Mouse (Mus musculus): ENCODE measurements around the gene Kynu. TPM values are rescaled to one million over a fixed set of nuclear protein-coding genes. Genes with fewer than 3 reads are reported as not detected.

Gene Kynu
- polyA plus RNA-seq, 1 experiment from 2014 or later, result 0.20 TPM

- 84% methylated on average over 4 of the region's 4 CpGs for WGBS
- Histone ChIP-seq H3K4me2 (ENCODE audit: low read length) (no peak overlapping the region), H3K27me3 (ENCODE audit: control insufficient read depth, insufficient read depth, low read length) (no peaks in the 10 kb centered on the region), H3K4me3 (replicated peaks; ENCODE audit: low read depth, low read length) (no peak overlapping the region), H3K27ac (replicated peaks; ENCODE audit: low read depth, low read length) (no peak overlapping the region), H3K9ac (replicated peaks; ENCODE audit: low read length) (no peak overlapping the region), H3K9me3 (ENCODE audit: control insufficient read depth, low read length) (no peaks in the 10 kb centered on the region), H3K4me1 (ENCODE audit: control insufficient read depth, insufficient read depth, low read length) (no peaks in the 10 kb centered on the region), H3K36me3 (ENCODE audit: control insufficient read depth, insufficient read depth, low read length) (no peaks in the 10 kb centered on the region)
- ATAC-seq (ENCODE audit: low FRiP score, low TSS enrichment) (no peak), DNase-seq (no peak)
These were observed 120.1 kb downstream of the Kynu start for GRCm38 (mm10) chr2:43675277-43675676.

- no peaks in the 10 kb centered on the region for H3K9me3 ChIP-seq (ENCODE audit: control insufficient read depth, low read length)
- no peak overlapping the region for H3K4me3 ChIP-seq (replicated peaks; ENCODE audit: low read depth, low read length)
- H3K9ac ChIP-seq (replicated peaks; ENCODE audit: low read length), result no peak overlapping the region
- DNase-seq, result no peak
- no peak for ATAC-seq (ENCODE audit: low FRiP score, low TSS enrichment)
- 87% methylated on average over 2 of the region's 2 CpGs for WGBS
- H3K4me2 ChIP-seq (ENCODE audit: low read length), result no peak overlapping the region
- no peaks in the 10 kb centered on the region for H3K36me3 ChIP-seq (ENCODE audit: control insufficient read depth, insufficient read depth, low read length)
- H3K27ac ChIP-seq (replicated peaks; ENCODE audit: low read depth, low read length), result no peak overlapping the region
- H3K4me1 ChIP-seq (ENCODE audit: control insufficient read depth, insufficient read depth, low read length), result no peaks in the 10 kb centered on the region
- no peaks in the 10 kb centered on the region for H3K27me3 ChIP-seq (ENCODE audit: control insufficient read depth, insufficient read depth, low read length)
These were observed 135.3 kb downstream of the Kynu start for GRCm38 (mm10) chr2:43690402-43690801.

- 77% methylated on average over 2 of the region's 2 CpGs for WGBS
- DNase-seq, result no peak
- H3K4me1 ChIP-seq (ENCODE audit: control insufficient read depth, insufficient read depth, low read length), result no peaks in the 10 kb centered on the region
- no peaks in the 10 kb centered on the region for H3K36me3 ChIP-seq (ENCODE audit: control insufficient read depth, insufficient read depth, low read length)
- H3K4me2 ChIP-seq (ENCODE audit: low read length), result no peak overlapping the region
- H3K4me3 ChIP-seq (replicated peaks; ENCODE audit: low read depth, low read length), result no peak overlapping the region
- H3K9ac ChIP-seq (replicated peaks; ENCODE audit: low read length), result no peak overlapping the region
- H3K27me3 ChIP-seq (ENCODE audit: control insufficient read depth, insufficient read depth, low read length), result no peaks in the 10 kb centered on the region
- no peak overlapping the region for H3K27ac ChIP-seq (replicated peaks; ENCODE audit: low read depth, low read length)
- ATAC-seq (ENCODE audit: low FRiP score, low TSS enrichment), result no peak
- H3K9me3 ChIP-seq (ENCODE audit: control insufficient read depth, low read length), result no peaks in the 10 kb centered on the region
These were observed 136.2 kb downstream of the Kynu start for GRCm38 (mm10) chr2:43691290-43691689.

- ATAC-seq (ENCODE audit: low FRiP score, low TSS enrichment), result no peak
- Histone ChIP-seq H3K4me1 (ENCODE audit: control insufficient read depth, insufficient read depth, low read length) (no peaks in the 10 kb centered on the region), H3K9me3 (ENCODE audit: control insufficient read depth, low read length) (no peaks in the 10 kb centered on the region), H3K4me3 (replicated peaks; ENCODE audit: low read depth, low read length) (no peak overlapping the region), H3K9ac (replicated peaks; ENCODE audit: low read length) (no peak overlapping the region), H3K27me3 (ENCODE audit: control insufficient read depth, insufficient read depth, low read length) (no peaks in the 10 kb centered on the region), H3K27ac (replicated peaks; ENCODE audit: low read depth, low read length) (no peak overlapping the region), H3K36me3 (ENCODE audit: control insufficient read depth, insufficient read depth, low read length) (no peaks in the 10 kb centered on the region), H3K4me2 (ENCODE audit: low read length) (no peak overlapping the region)
- DNase-seq, result no peak
- WGBS, result 91% methylated on average over 3 of the region's 3 CpGs
These were observed 140.5 kb downstream of the Kynu start for GRCm38 (mm10) chr2:43695635-43696034.

- no peaks in the 10 kb centered on the region for H3K27me3 ChIP-seq (ENCODE audit: control insufficient read depth, insufficient read depth, low read length)
These were observed 157.5 kb downstream of the Kynu start for GRCm38 (mm10) chr2:43712611-43713138.

GRCm38 (mm10) chr2:43722446-43723103 is 167.4 kb downstream of the Kynu start:
- WGBS, result 16% methylated on average over 14 of the region's 14 CpGs
- H3K9ac ChIP-seq (replicated peaks; ENCODE audit: low read length), result no peak overlapping the region; the same call in 1 of the 2 replicates
- H3K4me2 ChIP-seq (ENCODE audit: low read length), result peak overlapping the region; percentile 51
- no peaks in the 10 kb centered on the region for H3K9me3 ChIP-seq (ENCODE audit: control insufficient read depth, low read length)
- H3K27me3 ChIP-seq (ENCODE audit: control insufficient read depth, insufficient read depth, low read length), result no peaks in the 10 kb centered on the region
- no peak overlapping the region for H3K27ac ChIP-seq (replicated peaks; ENCODE audit: low read depth, low read length)
- peak overlapping the region; percentile 18 for H3K4me3 ChIP-seq (replicated peaks; ENCODE audit: low read depth, low read length)
- no peaks in the 10 kb centered on the region for H3K36me3 ChIP-seq (ENCODE audit: control insufficient read depth, insufficient read depth, low read length)
- ATAC-seq (ENCODE audit: low FRiP score, low TSS enrichment), result peak; percentile 85
- 0 out of 2 replicates have a peak, but pooled peaks cover 3% of the 10 kb centered on the region for H3K4me1 ChIP-seq (ENCODE audit: control insufficient read depth, insufficient read depth, low read length)
- peak; percentile 92 for DNase-seq

More at GRCm38 (mm10) chr2:43712611-43713138, 157.5 kb downstream of the Kynu start:
- ATAC-seq (ENCODE audit: low FRiP score, low TSS enrichment), result no peak
- Histone ChIP-seq H3K9ac (replicated peaks; ENCODE audit: low read length) (no peak overlapping the region), H3K4me2 (ENCODE audit: low read length) (no peak overlapping the region), H3K9me3 (ENCODE audit: control insufficient read depth, low read length) (no peaks in the 10 kb centered on the region), H3K36me3 (ENCODE audit: control insufficient read depth, insufficient read depth, low read length) (no peaks in the 10 kb centered on the region), H3K27ac (replicated peaks; ENCODE audit: low read depth, low read length) (no peak overlapping the region), H3K4me1 (ENCODE audit: control insufficient read depth, insufficient read depth, low read length) (no peaks in the 10 kb centered on the region), H3K4me3 (replicated peaks; ENCODE audit: low read depth, low read length) (no peak overlapping the region)
- no peak for DNase-seq
- WGBS, result 90% methylated on average over 2 of the region's 2 CpGs

GRCm38 (mm10) chr2:43723104-43723541 is 168.0 kb downstream of the Kynu start:
- Histone ChIP-seq H3K4me1 (ENCODE audit: control insufficient read depth, insufficient read depth, low read length) (0 out of 2 replicates have a peak, but pooled peaks cover 3% of the 10 kb centered on the region), H3K9ac (replicated peaks; ENCODE audit: low read length) (no peak overlapping the region; the same call in 1 of the 2 replicates), H3K4me2 (ENCODE audit: low read length) (peak overlapping the region; percentile 51), H3K4me3 (replicated peaks; ENCODE audit: low read depth, low read length) (peak overlapping the region; percentile 18), H3K9me3 (ENCODE audit: control insufficient read depth, low read length) (no peaks in the 10 kb centered on the region), H3K27ac (replicated peaks; ENCODE audit: low read depth, low read length) (no peak overlapping the region), H3K36me3 (ENCODE audit: control insufficient read depth, insufficient read depth, low read length) (no peaks in the 10 kb centered on the region), H3K27me3 (ENCODE audit: control insufficient read depth, insufficient read depth, low read length) (no peaks in the 10 kb centered on the region)
- WGBS, result 58% methylated on average over 7 of the region's 7 CpGs
- DNase-seq (no peak), ATAC-seq (ENCODE audit: low FRiP score, low TSS enrichment) (peak; percentile 66)

- Histone ChIP-seq H3K4me2 (ENCODE audit: low read length) (no peak overlapping the region), H3K4me1 (ENCODE audit: control insufficient read depth, insufficient read depth, low read length) (0 out of 2 replicates have a peak, but pooled peaks cover 3% of the 10 kb centered on the region)
- 66% methylated on average over 5 of the region's 5 CpGs for WGBS
These were observed 172.1 kb downstream of the Kynu start for GRCm38 (mm10) chr2:43727181-43727580.

GRCm38 (mm10) chr2:43727693-43728092 is 172.6 kb downstream of the Kynu start:
- H3K9ac ChIP-seq (replicated peaks; ENCODE audit: low read length), result no peak overlapping the region
- H3K4me3 ChIP-seq (replicated peaks; ENCODE audit: low read depth, low read length), result no peak overlapping the region
- DNase-seq (no peak), ATAC-seq (ENCODE audit: low FRiP score, low TSS enrichment) (no peak)
- H3K9me3 ChIP-seq (ENCODE audit: control insufficient read depth, low read length), result no peaks in the 10 kb centered on the region
- H3K4me1 ChIP-seq (ENCODE audit: control insufficient read depth, insufficient read depth, low read length), result 0 out of 2 replicates have a peak, but pooled peaks cover 3% of the 10 kb centered on the region
- H3K36me3 ChIP-seq (ENCODE audit: control insufficient read depth, insufficient read depth, low read length), result no peaks in the 10 kb centered on the region
- no peaks in the 10 kb centered on the region for H3K27me3 ChIP-seq (ENCODE audit: control insufficient read depth, insufficient read depth, low read length)
- WGBS, result 84% methylated on average over 8 of the region's 8 CpGs
- H3K27ac ChIP-seq (replicated peaks; ENCODE audit: low read depth, low read length), result no peak overlapping the region
- H3K4me2 ChIP-seq (ENCODE audit: low read length), result no peak overlapping the region

More at GRCm38 (mm10) chr2:43727181-43727580, 172.1 kb downstream of the Kynu start:
- no peak overlapping the region for H3K27ac ChIP-seq (replicated peaks; ENCODE audit: low read depth, low read length)
- no peaks in the 10 kb centered on the region for H3K9me3 ChIP-seq (ENCODE audit: control insufficient read depth, low read length)
- no peaks in the 10 kb centered on the region for H3K36me3 ChIP-seq (ENCODE audit: control insufficient read depth, insufficient read depth, low read length)
- no peaks in the 10 kb centered on the region for H3K27me3 ChIP-seq (ENCODE audit: control insufficient read depth, insufficient read depth, low read length)
- H3K9ac ChIP-seq (replicated peaks; ENCODE audit: low read length), result no peak overlapping the region
- no peak overlapping the region for H3K4me3 ChIP-seq (replicated peaks; ENCODE audit: low read depth, low read length)
- no peak for DNase-seq
- no peak for ATAC-seq (ENCODE audit: low FRiP score, low TSS enrichment)

All from midbrain, embryonic 14.5 days (tissue).